Mouse (Mus musculus): Measurements from ENCODE around the gene Asphd2.

Gene Asphd2

DNA sequence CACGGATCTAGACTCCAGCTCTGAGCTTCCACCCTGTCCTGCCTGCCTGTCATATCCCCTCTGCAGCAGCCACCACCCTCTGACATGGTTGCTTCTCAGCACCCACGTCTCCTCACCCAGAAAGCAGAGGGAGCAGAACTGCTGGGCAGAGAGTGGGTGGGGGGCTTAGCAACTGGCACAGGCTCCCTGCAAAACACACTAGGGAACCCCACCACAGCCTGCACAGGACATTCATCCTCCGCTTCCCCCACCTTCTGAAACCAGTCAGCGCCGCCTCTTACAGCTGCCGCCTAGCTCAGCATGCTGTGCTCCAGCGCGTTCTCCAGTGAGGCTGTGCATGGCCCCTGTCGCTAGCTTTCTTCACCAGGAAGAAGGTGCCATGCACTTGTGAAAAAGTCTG lies 5.3 kb downstream of the Asphd2 start:
- no peak for DNase-seq

DNA sequence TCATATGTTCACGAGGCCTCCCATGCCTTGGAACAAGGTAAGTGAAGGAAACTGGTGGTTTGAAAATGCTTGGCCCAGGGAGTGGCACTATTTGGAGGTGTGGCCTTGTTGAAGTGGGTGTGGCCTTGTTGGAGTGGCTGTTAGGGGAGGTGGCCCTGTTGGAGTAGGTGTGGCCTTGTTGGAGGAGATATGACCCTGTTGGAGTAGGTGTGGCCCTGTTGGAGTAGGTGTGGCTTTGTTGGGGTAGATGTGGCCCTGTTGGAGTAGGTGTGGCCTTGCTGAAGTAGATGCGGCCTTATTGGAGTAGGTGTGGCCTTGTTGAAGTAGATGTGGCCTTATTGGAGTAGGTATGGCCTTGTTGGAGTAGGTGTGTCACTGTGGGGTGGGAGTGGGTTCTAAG lies 8.7 kb downstream of the Asphd2 start:
- DNase-seq, result no peak

DNA sequence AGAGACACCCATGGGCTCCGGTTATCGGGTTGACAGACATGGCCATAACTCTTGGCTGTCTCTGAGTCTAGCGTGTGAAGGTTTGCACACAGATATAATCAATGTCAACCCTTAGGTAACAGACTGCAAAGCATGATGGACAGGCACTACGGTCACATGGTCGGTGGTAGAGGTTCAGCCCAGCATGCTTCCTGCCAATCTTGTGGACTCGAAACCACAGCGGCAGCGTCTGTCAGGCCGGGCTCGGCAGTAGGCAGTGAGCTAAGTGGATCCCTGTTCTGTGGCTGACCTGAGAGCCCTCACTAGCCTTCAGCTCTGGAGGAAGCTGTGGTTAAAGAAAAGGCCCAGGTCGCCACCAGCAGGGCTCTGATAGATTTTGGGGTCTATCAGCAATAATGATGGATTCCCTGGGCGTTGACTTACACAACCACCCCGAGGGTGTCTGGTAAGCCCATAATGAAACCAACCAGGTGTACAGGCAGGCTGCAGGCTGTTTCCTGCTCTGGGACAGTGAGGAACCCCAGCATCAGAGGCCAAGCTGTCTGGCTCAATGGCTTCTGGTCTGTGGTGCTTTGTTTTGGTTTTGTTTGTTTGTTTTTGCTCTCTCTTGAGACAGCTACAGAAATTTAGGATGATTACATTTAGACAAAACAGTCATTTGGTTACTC lies 9.7 kb downstream of the Asphd2 start:
- no peak for DNase-seq

DNA sequence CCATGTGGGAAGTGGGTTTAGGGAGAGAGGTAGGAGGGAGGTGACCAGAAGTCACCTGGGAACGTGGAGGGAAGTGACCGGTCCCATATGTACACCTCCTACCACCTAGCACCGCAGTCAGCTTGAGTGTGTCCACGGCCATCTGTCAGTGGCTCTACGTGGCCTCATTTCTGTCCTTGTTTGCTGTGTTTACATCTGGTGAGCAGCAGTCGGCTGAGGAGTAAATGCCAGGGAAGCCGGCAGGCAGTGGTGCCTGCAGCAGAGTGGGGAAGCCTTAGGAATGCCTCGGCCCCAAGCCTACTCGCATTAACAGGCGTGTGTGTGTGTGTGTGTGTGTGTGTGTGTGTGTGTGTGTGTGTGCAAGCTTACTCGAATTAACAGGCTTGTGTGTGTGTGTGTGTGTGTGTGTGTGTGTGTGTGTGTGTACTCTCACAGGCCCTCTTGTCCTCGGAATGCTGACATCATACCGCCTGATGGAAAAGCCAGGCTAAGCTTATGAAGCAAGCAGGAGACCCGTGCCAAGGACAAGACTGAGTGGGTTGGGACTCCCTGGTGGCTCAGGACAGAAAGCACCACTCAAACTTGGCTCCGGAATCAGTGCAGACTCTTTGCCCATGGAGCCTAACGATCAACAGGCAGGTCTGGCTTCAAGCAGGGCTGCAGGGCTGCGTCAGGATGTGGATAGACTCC lies 11.9 kb downstream of the Asphd2 start:
- DNase-seq, result no peak

DNA sequence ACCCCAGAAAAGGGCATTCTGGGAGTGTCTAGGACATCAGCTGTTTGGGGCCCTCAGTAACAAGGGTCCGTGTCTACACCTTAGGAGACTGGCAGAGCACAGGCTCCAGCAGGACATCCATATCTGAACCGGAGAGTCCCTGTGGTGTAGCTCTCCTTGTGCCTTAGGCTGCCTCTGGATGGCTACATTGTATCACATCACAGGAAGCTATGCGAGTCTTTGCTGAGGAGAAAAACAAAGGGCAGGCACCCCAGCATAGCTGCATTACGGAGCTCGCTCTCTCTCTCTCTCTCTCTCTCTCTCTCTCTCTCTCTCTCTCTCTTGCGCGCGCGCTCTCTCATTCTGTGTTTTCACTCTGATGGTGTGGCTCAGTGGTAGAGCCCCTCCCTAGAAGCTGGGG lies 12.6 kb downstream of the Asphd2 start:
- DNase-seq, result no peak

DNA sequence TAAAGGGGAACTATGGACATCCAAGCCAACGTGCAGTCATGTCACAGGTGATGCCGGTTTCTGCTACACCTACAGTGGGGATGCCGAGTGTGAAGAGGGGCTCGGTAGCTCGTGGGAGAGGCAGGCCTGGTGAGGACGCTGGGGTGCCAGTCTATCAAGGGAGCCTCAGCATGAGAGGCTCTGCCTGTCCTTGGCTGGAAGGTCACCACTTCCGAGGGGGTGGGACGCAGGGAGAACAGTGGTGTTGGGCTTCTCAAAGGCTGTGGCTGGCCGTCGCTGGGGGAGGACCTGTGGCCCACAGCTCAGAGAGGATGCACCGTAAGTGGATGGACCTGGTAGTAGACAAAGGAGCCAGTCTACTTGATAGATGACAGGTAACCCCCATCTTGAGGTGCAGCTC lies 13.5 kb downstream of the Asphd2 start:
- no peak for DNase-seq

DNA sequence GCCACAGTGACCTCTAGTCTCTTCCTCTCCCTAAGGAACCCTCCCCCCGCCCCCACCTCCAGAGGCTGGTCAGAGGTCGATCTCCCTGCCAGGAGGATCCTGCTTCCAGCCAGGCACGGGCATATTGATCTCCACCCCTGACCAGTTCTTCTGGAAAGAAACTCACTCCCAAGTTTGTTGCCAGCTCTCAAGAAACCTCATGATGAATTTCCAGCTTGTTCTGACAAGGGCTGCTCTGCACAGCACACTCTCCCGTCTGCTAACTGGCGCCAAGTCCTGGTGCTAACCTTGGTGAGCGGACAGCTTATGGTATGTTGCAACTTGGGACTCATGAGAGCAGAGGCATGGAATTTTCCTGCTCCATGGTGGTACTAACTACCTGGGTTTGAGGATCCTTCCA lies 15.9 kb downstream of the Asphd2 start:
- no peak for DNase-seq

DNA sequence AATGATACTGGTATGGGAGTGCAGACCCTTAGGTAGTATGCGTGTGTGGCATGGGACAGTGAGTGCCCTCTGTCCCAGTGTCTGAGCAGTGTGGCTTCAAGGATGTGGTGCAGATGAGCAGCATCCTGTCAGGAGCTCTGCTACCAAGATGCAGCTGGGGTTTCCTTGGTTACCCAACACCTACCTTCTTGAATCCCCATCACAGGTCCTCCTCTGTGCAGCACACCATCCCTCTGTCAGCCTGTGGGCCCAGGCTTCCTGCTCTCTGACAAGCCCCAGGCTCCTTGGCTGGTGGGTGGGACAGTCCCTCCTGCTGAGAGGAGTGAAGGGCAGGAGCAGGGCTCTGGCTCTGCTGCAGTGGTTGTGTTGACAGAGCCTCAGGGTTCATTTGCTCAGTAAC lies 17.3 kb downstream of the Asphd2 start:
- no peak for DNase-seq

DNA sequence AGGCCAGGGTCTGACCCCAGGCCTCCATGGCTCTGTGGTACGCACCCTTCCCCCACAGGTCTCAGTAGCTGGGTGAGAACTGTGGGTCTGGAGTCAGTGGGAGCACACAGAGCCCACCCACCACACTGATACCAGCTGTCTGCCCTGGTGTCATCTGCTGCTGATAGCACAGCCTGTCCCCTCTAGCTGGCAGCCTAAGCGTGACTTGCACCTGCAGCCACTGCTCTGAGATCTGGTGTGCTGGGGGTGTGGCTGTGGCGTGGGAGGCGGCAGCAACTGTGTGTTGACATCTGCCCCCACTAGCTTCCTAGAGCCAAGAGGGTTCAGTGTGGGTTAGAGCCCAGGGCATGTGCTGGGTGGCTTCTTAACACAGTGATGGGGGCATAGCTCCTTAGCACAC lies 18.6 kb downstream of the Asphd2 start:
- DNase-seq, result no peak

DNA sequence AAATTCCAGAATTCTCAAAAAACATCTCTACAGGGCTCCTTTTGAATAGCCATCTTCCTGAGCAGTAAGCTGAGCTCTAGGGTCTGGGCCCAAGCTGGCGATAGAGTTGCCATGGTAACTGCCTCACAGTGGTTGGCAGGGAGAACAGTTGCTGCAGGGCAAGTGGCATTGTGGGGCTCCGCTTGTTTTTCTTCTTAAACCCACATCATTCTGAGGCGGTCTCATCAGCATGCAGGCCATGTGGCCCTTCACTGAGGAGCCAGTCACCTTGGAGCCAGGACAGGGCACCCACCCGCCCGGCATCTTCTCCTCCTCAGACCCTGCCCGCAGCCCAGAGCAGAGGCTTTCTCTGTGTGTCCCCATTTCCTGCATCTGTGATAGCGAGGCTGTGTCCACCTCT lies 22.7 kb downstream of the Asphd2 start:
- peak; percentile 57 for DNase-seq

DNA sequence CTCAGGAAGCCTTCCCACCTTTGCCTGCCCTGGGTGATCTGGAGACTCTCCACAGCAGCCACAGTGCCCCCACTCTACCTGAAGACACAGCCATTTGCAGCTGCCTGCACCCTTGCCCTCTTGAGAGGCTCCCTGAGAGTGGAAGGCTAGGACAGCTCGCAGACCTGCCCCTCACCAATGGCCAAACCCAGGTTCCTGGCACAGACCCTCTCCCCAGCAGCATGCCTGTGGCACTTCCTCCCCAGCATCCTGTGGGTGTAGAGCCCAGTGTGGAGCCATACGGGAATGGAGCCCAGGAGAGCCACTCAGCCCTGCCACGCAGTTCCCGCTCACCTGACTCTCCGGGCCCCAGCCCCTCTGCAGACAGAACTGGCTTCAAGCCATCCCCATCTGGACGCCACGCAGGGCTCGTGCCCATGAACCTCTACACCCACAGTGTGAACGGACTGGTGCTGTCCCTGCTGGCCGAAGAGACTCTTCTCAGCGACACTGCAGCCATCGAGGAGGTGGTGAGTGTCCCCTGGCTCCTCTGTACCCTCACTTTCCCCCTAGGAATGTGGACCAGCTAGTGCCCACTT lies 24.3 kb downstream of the Asphd2 start:
- DNase-seq, result no peak

DNA sequence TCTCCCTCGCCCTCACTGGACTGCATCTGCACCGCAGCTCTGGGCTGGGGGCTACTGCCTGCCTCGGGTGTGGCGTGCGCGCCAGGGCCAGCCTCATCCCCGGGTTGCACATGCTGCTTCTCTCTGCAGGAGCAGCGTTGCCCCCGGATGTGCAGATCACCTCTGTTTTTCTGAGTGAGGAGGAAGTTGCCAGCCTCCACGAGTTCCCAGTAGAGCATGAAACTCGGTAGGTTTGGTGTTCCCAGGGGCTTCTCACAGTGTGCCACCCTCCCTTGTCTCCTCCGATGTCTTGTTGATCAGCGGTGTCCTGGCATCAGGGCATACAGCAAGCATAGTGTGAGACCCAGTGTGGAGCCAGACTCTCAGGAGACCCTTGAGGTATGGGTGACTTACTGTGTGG lies 25.3 kb downstream of the Asphd2 start:
- no peak for DNase-seq

DNA sequence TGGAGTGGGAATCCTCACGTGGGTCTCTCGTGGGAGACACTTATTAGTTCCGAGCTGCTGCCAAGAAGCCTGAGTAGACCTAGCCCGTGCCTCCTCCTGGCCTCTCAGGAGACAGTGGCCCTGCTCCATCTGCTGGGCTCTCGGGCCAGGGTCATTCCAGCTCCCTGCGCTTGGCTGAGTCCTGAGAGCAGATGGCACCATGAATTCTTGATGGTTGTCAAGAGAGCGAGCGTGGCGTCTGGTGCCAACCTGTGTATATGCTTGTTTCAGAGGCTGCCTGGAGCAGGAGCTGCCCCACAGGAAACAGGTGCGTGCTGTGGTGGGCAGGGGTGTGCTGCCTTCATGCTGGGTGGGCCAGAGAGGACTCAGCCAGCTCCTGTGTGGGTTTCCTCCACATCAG lies 26.0 kb downstream of the Asphd2 start:
- no peak for DNase-seq

DNA sequence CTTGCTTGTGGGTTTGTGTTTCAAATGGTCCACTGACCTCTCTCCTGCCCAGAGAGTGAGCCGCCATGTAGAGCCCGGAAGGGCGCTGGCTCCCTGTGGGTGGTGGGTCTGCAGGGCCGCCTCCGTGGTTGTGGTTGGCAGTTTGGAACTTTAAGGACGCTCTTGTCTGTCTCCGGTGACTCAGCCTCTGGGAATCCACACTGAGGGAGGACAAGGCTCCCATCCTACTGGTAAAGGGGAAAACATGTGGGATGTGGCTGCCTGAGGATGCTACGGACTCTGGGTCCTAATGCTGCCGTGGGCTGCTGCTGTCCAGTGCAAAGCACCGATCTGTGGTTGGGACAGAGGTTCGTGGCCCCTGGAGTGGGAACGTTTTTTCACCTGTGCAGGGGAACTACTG lies 26.7 kb downstream of the Asphd2 start:
- DNase-seq, result no peak

DNA sequence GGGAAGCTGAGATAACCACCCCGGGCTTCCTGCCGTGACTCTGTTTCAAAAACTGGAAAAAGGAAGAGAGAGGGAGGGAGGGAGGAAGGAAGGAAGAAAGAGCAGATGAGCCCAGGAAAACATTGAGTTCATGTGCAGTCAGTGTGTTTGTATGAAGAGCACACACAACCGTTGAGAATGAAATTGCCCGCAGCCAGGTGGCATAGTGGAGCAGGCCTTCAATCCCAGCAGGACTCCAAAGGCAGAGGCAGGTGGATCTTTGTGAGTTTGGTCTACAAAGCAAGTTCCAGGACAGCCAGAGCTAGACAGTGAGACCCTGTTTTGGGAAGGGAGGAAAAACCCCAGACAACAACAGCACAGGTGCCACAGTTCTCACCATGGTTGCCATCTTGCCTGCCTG lies 27.3 kb downstream of the Asphd2 start:
- DNase-seq, result no peak

DNA sequence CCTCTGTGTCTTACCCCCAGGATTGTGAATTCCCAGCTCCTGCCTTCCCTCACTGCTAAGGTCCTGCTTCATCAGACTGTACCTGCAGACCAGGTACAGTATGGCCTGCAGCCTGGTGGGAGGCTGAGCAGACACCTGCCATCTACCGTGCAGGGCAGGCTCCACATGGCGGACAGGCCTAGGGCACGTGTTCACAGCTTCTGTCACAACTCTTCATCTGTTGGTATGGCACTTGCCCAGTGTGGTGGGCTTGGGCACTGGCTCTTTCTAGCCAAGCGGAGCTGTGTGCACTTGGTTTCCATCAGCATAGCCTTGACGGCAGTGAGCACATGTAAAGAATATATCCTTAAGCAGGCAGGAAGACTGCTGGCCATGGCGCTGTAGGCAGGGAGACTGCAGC lies 27.8 kb downstream of the Asphd2 start:
- no peak for DNase-seq

DNA sequence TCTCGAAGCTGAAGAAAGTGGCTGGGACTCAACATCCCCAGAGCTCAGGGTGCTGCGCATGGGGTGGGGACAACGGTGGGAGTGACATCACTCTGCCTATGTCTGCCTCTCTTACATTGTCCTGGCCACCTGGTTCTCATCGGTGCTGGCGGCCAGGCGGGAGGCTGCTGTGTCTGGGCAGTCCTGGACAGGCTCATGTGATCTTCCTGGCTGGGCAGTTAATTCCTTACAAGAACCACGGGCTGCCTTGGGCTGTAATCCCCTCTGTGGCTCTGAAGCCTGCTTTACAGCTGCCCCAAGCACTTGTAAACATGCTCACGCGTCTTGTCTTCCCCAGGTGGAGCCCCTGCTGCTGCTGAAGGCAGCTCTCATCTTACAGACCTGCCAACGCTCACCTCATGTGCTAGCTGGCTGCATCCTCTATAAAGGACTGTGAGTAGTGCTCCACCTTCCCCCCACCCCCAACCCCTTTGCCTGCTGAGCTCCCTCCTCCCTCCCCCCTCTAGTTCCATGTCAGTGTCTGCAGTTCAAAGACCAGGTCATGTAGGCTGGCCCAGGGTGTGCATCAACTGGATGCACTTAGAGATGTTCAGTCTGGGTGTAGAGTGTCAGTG lies 30.4 kb downstream of the Asphd2 start:
- DNase-seq, result no peak

DNA sequence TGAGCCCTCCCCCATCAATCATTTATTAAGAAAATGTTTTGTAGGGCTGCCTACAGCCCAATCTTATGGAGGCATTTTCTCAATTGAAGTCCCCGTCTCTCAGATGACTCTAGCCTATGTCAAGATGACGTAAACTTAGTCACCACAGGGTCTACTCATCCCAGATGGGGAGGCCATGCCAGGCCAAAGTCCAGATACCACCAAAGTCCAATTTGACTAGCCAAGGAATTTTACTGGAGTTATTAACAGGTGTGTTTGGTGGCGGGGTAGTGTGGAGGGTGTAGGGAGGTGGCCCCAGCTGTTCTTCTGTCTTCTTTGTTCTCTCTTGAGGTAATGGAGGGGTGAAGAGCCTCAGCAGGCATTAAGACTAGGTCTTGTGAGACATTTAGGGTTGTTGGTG lies 34.6 kb downstream of the Asphd2 start:
- no peak for DNase-seq

DNA sequence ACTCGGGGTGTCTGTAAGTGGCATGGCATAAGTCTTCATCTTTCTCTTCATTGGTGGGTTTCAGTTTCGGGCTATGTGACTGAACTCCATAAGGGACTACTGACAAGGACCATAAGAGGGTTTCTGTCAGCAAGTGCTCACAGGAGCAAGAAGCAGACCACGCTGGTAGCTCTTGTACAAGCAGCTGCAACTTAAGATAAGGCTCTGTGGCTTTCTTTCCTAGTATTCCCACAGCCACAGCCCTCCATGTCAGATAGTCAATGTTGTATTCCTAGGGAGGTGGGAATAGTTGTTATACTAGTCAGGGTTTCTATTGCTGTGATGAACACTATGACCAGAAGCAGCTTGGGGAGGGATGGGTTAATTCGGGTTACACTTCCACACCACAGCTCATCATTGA lies 35.1 kb downstream of the Asphd2 start:
- no peak for DNase-seq

DNA sequence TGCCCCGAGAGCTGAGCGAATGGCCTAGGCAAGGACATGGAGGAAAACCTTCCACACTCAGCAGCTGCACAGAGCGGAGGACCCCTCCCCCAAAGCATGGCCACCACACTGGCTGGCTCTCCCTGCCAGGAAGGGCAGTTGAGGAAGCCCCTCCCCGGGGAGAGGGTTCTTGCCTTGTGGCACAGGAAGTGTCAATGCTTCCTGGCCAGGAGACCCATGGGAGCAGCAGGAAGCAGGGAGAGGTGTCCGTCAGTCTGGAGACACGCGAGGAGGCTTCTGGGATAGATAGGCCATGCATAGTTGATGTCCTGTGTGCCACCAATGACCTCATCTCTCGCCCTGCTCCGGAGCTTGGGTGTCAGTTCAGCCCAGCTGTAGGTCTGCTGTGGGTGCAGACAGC lies 38.3 kb downstream of the Asphd2 start:
- no peak for DNase-seq

DNA sequence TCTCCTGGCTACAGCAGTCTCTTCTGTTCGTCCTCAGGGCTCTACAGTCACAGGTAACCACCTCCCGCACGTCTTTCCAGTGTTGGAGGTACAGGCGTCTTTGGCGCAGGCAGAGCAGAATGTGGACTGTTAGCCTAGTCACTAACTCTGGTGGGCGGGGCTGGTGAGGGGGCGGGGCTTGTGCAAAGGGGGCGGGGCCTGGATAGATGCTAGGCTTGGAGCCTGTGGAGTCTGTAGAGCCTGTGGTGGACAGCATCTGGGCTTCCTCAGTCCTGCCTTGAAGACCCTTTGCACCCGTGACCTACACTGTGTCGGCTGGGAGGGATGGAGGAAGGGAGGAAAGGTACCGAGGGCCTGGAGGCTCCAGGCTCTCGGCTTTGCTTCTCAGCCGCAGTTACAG lies 38.8 kb downstream of the Asphd2 start, which contains the start of gene Gm6583:
Gene Gm6583, minus strand, starts transcription at position 124 of the 400 bp plus-strand sequence.
- DNase-seq, result no peak

DNA sequence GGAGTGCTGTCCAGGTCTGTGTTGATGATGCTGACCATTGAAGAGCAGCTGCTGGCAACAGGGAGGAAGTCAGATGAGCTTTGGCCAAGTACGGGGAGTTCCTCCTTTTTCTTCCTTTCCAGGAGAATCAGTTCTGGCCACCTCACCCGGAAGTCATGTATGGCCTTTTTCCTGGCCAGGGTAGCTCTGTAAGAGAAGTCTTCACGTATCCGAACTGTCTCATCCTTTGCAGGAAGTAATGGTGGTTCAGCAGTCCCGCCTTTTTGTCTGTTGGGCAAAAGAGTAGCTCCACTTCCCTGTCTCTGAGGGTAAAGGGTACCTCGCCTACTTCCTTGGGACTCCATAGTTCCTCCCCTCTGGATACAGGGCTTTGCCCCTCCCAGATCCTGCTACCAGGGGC lies 39.2 kb downstream of the Asphd2 start:
- DNase-seq, result no peak

DNA sequence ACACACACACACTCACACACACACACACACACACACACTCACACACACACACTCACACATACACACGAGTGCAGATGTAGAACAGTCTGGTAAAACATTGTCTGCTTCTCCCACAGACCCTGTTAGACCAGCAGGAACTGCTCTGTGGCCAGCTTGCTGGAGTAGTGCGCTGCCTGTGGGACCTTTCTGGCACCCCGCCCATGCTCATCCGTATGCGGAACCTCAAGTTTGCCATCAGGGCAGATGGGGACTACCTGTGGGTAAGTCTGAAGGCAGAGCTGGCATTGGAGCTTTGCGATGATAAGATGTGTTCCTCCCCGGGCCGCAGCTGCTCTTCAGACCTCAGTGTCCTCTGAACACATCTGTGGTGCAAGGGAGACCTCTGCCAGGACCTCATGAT lies 45.5 kb downstream of the Asphd2 start:
- no peak for DNase-seq

All from right cerebral cortex, postnatal 4 days (tissue).